Mouse (Mus musculus): ENCODE results near the gene Tubd1. TPM values are rescaled to one million over a fixed set of nuclear protein-coding genes. Genes with fewer than 3 reads are reported as not detected.

Tubd1 gene
- polyA plus RNA-seq, 1 experiment from 2014 or later = 12.6 TPM

DNA sequence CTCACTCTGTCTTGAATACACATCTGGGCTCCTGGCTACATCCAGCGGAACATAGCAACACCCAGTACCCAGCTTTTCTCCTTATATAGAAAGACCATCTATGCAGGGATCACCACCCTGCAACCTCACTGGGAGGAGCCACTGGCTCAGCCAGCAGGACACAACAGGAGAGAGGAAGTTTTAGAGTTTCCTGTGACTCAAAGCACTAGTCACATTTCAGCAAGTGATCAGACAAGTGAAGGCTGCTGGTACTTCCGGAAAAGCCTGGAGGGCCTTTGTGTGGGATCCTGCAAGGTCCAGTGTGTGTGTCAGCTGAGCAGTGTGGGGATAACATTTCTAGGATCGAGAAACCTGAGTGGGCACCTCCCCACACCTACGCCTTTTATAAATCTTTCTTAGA is 32.4 kb downstream of the Tubd1 start:
- no peak for ATAC-seq (replicated peaks; ENCODE audit: insufficient number of reproducible peaks, low FRiP score, low TSS enrichment, low read depth)
- Histone ChIP-seq H3K27me3 (ENCODE audit: control insufficient read depth, insufficient read depth, low read length) (no peaks in the 10 kb centered on the region), H3K4me2 (ENCODE audit: low read depth, low read length) (no peak overlapping the region), H3K36me3 (replicated peaks; ENCODE audit: control insufficient read depth, insufficient read depth, low read depth, low read length) (no peaks in the 10 kb centered on the region), H3K4me1 (ENCODE audit: control insufficient read depth, insufficient read depth, low read length) (peaks cover 3% of the 10 kb centered on the region; the same call in 1 of the 2 replicates), H3K4me3 (ENCODE audit: low read depth, low read length) (no peak overlapping the region), H3K9ac (replicated peaks; ENCODE audit: low read length) (no peak overlapping the region), H3K27ac (replicated peaks; ENCODE audit: low read depth, low read length) (no peak overlapping the region), H3K9me3 (replicated peaks; ENCODE audit: control insufficient read depth, low read length) (no peaks in the 10 kb centered on the region)
- WGBS = 64% methylated on average over 4 of the region's 4 CpGs
- DNase-seq (ENCODE audit: low spot score) = no peak

DNA sequence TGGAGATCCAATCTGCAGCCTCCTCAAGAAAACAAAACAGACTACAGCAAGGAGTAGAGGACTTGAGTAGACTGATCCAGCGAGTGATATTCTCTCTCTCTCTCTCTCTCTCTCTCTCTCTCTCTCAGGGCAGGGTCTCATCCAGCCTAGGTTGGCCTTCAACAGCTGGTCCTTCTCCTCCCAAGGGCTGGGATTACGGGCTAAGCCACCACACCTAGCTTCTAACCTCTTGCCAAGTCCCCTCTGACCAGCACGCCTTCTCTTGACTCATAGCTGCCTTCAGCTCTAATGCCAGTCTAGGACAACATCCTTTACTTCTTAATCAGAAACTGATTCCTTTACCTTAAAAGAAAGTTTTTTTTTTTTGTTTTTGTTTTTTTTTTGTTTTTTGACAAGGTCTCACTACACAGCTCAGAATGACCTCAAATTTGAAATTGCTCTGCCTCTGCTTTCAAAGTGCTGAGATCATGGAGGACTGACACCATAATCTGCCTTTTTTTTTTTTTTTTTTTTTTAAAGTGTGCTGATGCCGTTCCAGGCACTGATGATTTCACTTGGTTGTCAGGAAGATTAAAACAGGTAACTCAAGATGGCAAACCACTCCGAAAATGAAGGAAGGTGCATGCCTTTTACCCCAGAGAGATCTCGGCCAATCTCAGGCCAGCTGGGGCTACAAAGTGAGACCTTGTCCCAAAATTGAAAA is 33.5 kb downstream of the Tubd1 start:
- no peak overlapping the region for H3K4me2 ChIP-seq (ENCODE audit: low read depth, low read length)
- H3K27me3 ChIP-seq (ENCODE audit: control insufficient read depth, insufficient read depth, low read length) = no peaks in the 10 kb centered on the region
- 75% methylated on average over 6 of the region's 6 CpGs for WGBS
- H3K36me3 ChIP-seq (replicated peaks; ENCODE audit: control insufficient read depth, insufficient read depth, low read depth, low read length) = no peaks in the 10 kb centered on the region
- H3K4me3 ChIP-seq (ENCODE audit: low read depth, low read length) = no peak overlapping the region
- H3K9ac ChIP-seq (replicated peaks; ENCODE audit: low read length) = no peak overlapping the region
- H3K4me1 ChIP-seq (ENCODE audit: control insufficient read depth, insufficient read depth, low read length) = peaks cover 3% of the 10 kb centered on the region; the same call in 1 of the 2 replicates
- H3K27ac ChIP-seq (replicated peaks; ENCODE audit: low read depth, low read length) = no peak overlapping the region
- DNase-seq (ENCODE audit: low spot score) = no peak
- H3K9me3 ChIP-seq (replicated peaks; ENCODE audit: control insufficient read depth, low read length) = no peaks in the 10 kb centered on the region
- ATAC-seq (replicated peaks; ENCODE audit: insufficient number of reproducible peaks, low FRiP score, low TSS enrichment, low read depth) = no peak

DNA sequence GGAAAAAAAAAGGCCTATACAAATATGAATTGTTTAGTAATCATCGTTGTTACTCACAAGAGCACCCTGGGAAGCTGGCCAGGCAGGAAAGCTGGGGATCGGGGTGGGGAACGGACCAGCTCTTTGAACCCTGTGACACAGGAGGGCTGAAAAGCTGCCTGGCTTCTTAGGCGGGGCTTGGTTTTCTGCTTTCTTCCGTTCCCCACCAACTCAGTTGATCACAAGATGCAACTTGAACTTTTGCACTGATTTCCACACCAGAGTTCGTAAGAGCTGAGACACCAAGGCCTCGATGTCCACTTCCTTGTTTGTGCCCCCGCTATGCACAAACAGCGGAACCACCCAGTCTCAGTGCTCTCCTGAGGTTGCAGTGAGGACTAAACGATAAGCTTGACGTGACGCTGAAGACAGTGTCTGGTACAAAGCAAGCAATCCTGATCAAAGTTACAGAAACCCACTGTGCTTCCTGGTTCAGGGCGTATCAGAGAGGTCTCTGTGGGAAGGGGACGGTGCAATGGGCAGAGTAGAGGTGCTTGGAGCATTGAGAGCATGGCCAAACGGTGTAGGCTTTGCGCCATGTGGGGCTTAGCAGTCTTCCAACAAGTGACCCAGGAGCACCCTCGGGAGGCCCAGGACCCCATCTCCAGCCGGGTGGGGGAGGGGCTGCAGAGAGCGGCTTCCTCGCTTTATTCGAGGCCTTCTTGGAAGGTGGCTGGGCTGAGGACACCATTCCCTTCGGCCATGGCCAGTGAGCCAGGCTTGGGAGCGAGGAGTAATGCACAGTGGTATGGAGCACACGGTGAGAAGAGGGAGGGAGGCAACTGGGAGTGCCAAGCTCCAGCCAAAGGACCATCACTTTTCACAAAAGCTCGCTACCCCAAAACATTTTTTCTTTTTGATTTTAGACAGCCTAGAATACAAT is 34.3 kb downstream of the Tubd1 start:
- Histone ChIP-seq H3K9me3 (replicated peaks; ENCODE audit: control insufficient read depth, low read length) (no peaks in the 10 kb centered on the region), H3K36me3 (replicated peaks; ENCODE audit: control insufficient read depth, insufficient read depth, low read depth, low read length) (no peaks in the 10 kb centered on the region), H3K27ac (replicated peaks; ENCODE audit: low read depth, low read length) (no peak overlapping the region), H3K4me1 (ENCODE audit: control insufficient read depth, insufficient read depth, low read length) (peaks cover 3% of the 10 kb centered on the region; the same call in 1 of the 2 replicates), H3K27me3 (ENCODE audit: control insufficient read depth, insufficient read depth, low read length) (no peaks in the 10 kb centered on the region), H3K4me2 (ENCODE audit: low read depth, low read length) (no peak overlapping the region), H3K4me3 (ENCODE audit: low read depth, low read length) (no peak overlapping the region), H3K9ac (replicated peaks; ENCODE audit: low read length) (no peak overlapping the region)
- ATAC-seq (replicated peaks; ENCODE audit: insufficient number of reproducible peaks, low FRiP score, low TSS enrichment, low read depth) = no peak
- 79% methylated on average over 25 of the region's 25 CpGs for WGBS
- DNase-seq (ENCODE audit: low spot score) = no peak

DNA sequence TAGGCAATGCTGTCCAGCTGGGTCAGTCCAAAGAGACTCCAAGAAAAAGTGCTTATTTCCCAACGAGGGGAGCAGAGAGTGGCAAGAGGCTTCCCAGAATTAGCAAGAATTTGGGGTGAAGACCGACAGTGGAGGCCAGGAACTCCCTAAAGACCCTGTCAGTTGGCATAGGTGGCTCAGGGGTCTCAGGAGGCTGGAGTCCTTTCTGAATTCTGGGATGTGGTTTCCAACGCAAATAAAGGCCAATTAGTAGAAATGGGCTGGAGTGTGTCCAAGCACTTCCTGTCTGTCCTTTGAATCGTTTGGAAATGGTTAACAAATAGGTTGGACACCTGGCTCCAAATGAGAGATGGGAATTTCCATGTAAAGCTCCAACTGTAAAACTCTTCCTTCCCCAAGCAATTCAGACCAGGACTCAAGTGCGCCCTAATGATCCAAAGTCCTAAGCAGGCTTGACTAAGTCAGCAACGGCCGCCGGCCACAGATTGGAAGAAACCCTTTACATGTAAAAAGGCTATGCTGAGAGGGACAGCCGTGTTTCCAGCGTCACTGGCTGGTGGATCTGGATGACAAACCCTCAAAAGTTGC is 35.0 kb downstream of the Tubd1 start:
- Histone ChIP-seq H3K9me3 (replicated peaks; ENCODE audit: control insufficient read depth, low read length) (no peaks in the 10 kb centered on the region), H3K4me1 (ENCODE audit: control insufficient read depth, insufficient read depth, low read length) (peaks cover 3% of the 10 kb centered on the region; the same call in 1 of the 2 replicates), H3K4me3 (ENCODE audit: low read depth, low read length) (no peak overlapping the region), H3K9ac (replicated peaks; ENCODE audit: low read length) (no peak overlapping the region), H3K27me3 (ENCODE audit: control insufficient read depth, insufficient read depth, low read length) (no peaks in the 10 kb centered on the region), H3K4me2 (ENCODE audit: low read depth, low read length) (no peak overlapping the region), H3K36me3 (replicated peaks; ENCODE audit: control insufficient read depth, insufficient read depth, low read depth, low read length) (no peaks in the 10 kb centered on the region), H3K27ac (replicated peaks; ENCODE audit: low read depth, low read length) (no peak overlapping the region)
- DNase-seq (ENCODE audit: low spot score) = no peak
- WGBS = 72% methylated on average over 10 of the region's 10 CpGs
- ATAC-seq (replicated peaks; ENCODE audit: insufficient number of reproducible peaks, low FRiP score, low TSS enrichment, low read depth) = no peak

DNA sequence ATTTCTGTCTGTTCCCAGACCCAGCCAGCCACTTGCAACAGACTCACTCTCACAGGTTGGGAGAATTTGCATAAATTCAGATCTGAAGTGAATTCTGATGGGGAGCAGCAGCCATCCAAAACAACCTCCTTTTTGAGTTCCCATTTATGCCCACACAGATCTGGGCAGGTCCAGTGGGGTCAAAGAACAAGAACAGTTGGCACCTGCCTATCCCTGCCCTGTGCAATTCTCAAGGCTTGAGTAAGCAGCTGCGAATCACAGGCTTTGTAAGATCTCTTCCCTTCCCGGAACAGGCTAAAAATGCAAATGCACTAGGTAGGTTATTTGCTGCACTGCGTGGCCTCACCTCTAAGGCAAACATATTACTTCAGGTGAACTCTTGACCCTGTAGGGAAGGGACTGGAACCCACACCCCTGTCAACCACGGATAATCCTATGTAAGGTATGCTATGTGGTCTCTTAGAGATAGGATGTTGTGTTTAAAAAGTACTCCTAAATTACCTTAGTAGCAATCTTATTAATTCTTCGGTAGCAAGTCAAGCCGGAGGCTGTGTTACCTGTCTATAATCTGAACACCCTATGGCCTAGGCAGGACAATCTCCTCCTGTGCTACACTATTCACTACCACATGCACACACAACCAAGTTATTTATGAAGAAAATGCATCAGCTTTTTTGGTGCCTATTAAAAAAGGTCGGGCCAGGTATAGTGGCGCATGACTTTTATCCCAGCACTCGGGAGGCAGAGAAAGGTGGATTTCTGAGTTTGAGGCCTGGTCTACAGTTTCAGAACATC is 35.7 kb downstream of the Tubd1 start:
- ATAC-seq (replicated peaks; ENCODE audit: insufficient number of reproducible peaks, low FRiP score, low TSS enrichment, low read depth) (no peak), DNase-seq (ENCODE audit: low spot score) (no peak)
- Histone ChIP-seq H3K4me3 (ENCODE audit: low read depth, low read length) (no peak overlapping the region), H3K27ac (replicated peaks; ENCODE audit: low read depth, low read length) (no peak overlapping the region), H3K27me3 (ENCODE audit: control insufficient read depth, insufficient read depth, low read length) (no peaks in the 10 kb centered on the region), H3K9me3 (replicated peaks; ENCODE audit: control insufficient read depth, low read length) (no peaks in the 10 kb centered on the region), H3K9ac (replicated peaks; ENCODE audit: low read length) (no peak overlapping the region), H3K4me2 (ENCODE audit: low read depth, low read length) (no peak overlapping the region), H3K4me1 (ENCODE audit: control insufficient read depth, insufficient read depth, low read length) (peaks cover 3% of the 10 kb centered on the region; the same call in 1 of the 2 replicates), H3K36me3 (replicated peaks; ENCODE audit: control insufficient read depth, insufficient read depth, low read depth, low read length) (no peaks in the 10 kb centered on the region)
- 80% methylated on average over 9 of the region's 9 CpGs for WGBS

DNA sequence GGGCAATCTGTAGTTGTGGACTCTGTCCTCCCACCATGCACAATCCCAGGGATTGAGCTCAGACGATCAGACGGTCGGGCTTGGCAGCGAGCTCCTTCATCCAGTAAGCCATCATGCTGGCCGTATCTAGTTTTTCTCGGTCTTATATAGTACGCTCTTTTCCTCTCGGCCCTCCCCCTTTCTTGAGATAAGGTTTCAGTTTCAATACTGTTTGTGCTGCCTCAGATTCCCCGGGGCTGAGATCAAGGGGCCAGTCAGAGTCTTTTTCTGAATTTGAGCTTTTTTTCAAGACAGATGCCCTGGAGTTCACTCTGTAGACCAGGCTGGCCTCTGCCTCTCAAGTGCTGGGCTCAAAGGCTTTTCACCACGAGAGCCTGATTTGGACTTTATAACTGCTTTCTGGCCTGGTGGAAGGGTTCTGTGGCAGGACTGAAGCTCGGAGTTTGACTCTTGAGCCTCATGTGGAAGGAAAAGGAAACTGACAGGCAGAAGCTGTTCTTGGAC is 36.5 kb downstream of the Tubd1 start:
- H3K27me3 ChIP-seq (ENCODE audit: control insufficient read depth, insufficient read depth, low read length) = no peaks in the 10 kb centered on the region
- ATAC-seq (replicated peaks; ENCODE audit: insufficient number of reproducible peaks, low FRiP score, low TSS enrichment, low read depth) (peak; percentile 66; the same call in 1 of the 2 replicates), DNase-seq (ENCODE audit: low spot score) (peak; percentile 65)
- H3K4me3 ChIP-seq (ENCODE audit: low read depth, low read length) = no peak overlapping the region
- peaks cover 3% of the 10 kb centered on the region; the same call in 1 of the 2 replicates for H3K4me1 ChIP-seq (ENCODE audit: control insufficient read depth, insufficient read depth, low read length)
- no peaks in the 10 kb centered on the region for H3K36me3 ChIP-seq (replicated peaks; ENCODE audit: control insufficient read depth, insufficient read depth, low read depth, low read length)
- H3K9ac ChIP-seq (replicated peaks; ENCODE audit: low read length) = no peak overlapping the region
- no peak overlapping the region for H3K27ac ChIP-seq (replicated peaks; ENCODE audit: low read depth, low read length)
- WGBS = 27% methylated on average over 11 of the region's 11 CpGs
- H3K9me3 ChIP-seq (replicated peaks; ENCODE audit: control insufficient read depth, low read length) = no peaks in the 10 kb centered on the region
- H3K4me2 ChIP-seq (ENCODE audit: low read depth, low read length) = no peak overlapping the region

DNA sequence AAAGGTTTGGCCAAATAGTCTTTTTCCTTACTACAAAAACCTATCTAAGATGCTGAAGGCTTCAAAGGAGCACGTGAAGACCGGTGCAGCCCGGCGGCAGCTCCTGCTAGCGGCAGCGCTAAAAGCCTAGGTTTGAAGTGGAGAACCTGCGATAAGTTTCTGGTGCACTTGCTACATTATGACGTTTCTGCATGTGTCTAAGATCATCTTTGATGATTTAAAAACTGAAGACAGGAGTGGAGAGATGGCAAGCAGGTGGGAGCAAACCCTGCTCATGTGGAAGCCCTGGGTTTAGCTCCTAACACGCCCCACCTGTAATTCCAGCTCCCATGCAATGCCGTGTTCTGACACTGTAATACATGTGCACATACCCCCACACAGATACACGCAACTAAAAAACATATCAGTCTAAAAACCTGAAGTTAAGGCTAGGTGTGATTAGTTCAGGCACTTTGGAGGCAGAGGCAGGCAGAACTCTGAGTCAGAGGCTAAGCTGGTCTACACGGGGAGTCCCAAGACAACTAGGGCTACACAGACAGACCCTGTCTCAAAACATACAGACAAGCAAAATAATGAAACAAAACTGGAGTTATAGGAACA is 37.3 kb downstream of the Tubd1 start:
- Histone ChIP-seq H3K9ac (replicated peaks; ENCODE audit: low read length) (no peak overlapping the region), H3K4me2 (ENCODE audit: low read depth, low read length) (no peak overlapping the region), H3K4me3 (ENCODE audit: low read depth, low read length) (no peak overlapping the region), H3K36me3 (replicated peaks; ENCODE audit: control insufficient read depth, insufficient read depth, low read depth, low read length) (no peaks in the 10 kb centered on the region), H3K27ac (replicated peaks; ENCODE audit: low read depth, low read length) (no peak overlapping the region), H3K27me3 (ENCODE audit: control insufficient read depth, insufficient read depth, low read length) (no peaks in the 10 kb centered on the region), H3K4me1 (ENCODE audit: control insufficient read depth, insufficient read depth, low read length) (peaks cover 3% of the 10 kb centered on the region; the same call in 1 of the 2 replicates), H3K9me3 (replicated peaks; ENCODE audit: control insufficient read depth, low read length) (no peaks in the 10 kb centered on the region)
- WGBS = 88% methylated on average over 12 of the region's 12 CpGs
- DNase-seq (ENCODE audit: low spot score) (no peak), ATAC-seq (replicated peaks; ENCODE audit: insufficient number of reproducible peaks, low FRiP score, low TSS enrichment, low read depth) (no peak)

All from embryonic facial prominence, embryonic 11.5 days (tissue).